Mouse (Mus musculus) lung, postnatal 4 days (tissue): ENCODE results near the gene Ets1.
A peak's percentile ranks its signal among the peaks of the same experiment; 100 is the strongest.

Experiments used
- DNase-seq, 2 experiments: peaks; one replicate each; pipeline ENCODE4 v3.0.0; 2021

Gene Ets1

DNA sequence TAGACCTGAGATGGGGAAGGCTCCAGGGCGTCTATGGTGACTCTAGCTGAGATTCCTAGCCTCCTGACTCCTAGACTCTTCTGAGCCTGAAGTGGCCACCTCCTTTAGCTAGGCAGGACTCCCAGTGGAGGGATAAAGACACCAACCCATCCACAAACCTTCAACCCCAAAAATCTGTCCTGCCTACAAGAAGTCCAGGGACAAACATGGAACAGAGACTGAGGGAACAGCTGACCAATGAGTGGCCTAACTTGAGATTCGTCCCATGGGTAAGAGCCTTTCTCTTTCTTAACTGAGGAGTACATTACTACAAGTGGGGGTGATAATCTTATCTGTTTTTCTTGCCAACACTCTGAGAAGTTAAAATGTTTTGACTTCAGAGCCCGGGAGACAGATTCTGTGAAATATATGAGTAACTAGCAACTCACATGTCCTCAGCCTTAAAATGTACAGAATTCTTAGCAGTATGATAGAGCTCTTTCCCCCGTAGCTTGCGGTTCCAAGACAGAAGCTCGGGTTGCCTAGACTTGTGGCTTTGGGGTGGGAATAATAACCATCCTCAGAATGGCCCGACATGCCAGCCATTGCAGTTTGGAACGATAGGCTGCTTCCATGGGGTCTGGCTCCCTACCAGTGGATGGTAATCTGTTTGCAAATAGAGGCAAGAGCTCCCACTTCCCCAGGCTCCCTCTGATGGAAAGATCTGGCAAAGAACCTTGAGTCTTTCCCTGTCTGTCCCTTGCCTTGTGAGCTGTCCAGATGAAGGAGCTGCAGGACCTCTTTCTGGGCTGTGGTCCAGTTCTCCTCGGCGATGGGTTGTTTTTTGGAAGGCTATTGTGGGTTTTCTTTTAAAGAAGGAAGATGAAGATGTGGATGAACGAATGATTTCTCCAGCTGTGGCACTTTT is 30.8 kb downstream of the Ets1 start:
- peak; percentile 65 to 75 for DNase-seq

DNA sequence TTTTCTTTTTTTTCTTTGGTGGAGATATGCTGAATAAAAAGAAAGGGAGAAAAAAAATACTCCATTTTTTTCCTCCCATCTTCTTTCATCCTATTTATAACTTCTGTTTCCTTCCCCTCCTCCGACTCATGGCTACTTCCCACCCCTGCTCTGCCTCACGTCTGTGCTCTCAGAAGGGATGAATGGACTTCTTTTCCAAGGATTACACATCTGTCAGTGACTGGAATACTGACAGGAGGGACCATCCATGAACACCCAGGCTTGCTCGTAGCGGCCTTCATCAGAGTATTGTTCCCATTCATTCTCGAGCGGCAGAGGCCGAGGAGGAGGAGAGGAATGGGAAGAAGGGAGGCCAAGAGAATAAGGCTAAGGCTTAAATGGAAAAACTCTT is 31.5 kb downstream of the Ets1 start:
- no peak for DNase-seq

DNA sequence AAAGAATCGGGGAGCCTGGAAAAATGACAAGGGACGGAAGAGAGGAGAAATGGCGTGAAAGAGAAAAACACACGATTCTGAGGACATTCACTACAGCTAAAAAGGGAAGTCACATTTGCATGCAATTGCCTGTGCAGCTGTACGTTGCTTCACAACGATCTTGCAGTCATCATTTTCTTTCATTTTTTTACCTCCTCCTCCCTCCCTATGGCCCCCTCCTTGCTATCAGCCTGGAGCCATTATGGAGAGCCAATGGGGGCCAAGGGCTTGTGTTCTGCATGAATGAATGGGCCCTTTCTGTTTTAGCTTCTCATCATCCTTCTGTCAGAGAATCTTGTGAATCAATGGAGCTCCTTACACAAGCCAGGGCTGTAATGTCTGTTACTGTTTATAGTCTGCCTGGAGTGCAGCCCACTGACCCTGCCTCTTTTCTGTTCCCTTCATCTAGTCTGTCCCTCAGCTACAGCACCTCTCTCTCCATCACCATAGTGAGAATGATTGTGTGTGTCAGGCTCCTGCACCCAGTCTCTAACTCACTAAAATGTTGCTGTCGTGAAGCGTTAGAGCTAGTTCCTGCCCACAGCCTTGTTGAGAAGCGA is 32.2 kb downstream of the Ets1 start:
- DNase-seq: peak in 1 of 2 experiments; percentile 16

DNA sequence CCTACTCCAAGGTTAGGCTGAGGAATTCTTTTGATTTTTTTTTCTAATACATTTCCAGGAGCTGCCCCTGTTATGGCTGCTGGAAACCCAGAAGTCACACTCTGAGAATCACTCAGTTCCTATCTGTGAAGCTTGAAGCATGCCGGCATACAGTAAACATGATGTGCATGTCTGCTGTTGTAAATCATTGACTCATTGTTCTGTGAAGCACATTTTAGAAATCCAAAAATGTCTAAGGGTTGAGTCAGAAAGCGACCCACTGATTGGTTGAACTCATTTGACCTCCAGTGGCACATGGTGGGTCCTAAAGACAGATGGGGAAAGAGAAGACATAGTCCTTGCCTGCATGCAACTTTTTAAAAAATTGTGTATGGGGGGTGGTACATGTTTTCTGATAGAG is 33.4 kb downstream of the Ets1 start:
- DNase-seq: no peak

DNA sequence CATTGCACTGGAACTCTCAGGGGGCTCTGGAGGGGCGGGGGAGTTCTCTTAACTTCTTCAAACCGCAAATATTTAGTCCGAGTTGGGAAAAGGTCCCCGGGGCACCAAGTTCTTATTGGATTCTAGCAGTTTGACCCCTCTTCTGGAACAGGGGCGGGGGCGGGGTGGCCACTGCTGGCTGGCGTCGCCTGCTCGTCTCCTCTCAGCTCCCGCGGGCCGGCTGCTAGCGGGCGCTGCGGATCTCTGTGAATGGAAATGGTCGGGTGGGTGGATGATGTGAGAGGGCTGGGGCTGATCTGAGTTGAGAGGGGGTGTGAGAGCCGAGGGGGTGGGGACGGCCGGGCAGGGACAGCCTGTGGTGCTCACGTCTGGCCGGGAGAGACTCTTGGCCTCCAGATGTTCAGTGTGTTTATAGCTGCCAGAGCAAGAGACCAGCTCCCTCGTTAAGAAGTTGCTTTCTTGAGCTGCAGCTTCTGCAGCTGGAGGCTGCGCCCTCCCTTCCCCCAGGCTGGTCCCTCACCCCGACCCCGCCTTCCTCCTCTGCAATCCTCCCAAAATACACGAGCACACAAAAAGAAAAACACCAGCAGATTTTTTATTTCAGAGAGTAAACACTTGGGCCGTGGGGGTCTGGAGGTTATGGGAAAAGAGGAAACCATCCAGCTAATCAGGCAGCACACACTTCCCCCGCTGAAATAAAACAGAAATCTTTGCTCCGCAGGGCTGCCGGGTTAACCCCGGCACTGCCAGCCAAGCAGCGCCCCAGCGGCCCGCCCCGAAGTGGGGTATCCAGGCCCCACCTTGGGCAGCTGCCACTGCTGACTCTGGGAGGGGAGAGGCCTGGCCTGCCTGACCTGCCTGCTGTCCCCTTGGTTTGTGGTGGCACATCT is 36.2 kb downstream of the Ets1 start:
- DNase-seq: peak; percentile 87 to 94

DNA sequence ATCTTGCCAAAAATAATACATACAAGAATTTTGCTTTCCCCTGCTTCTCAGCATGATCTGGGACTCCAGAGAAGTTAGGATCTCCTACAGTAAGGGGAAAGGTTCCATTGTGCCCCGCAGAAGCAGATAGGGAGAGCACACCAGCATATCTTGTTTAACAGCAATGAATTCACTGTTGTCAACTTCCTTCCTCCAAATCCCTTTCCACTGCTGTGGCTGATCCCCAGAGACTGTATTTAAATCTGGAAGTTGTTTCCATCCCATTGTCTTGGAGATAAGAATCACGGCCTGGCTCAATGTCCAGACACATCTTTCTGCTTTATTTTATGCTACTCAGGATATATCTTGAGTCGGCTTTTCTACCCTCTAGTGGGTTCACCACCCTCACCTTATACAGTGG is 37.9 kb downstream of the Ets1 start:
- no peak for DNase-seq

DNA sequence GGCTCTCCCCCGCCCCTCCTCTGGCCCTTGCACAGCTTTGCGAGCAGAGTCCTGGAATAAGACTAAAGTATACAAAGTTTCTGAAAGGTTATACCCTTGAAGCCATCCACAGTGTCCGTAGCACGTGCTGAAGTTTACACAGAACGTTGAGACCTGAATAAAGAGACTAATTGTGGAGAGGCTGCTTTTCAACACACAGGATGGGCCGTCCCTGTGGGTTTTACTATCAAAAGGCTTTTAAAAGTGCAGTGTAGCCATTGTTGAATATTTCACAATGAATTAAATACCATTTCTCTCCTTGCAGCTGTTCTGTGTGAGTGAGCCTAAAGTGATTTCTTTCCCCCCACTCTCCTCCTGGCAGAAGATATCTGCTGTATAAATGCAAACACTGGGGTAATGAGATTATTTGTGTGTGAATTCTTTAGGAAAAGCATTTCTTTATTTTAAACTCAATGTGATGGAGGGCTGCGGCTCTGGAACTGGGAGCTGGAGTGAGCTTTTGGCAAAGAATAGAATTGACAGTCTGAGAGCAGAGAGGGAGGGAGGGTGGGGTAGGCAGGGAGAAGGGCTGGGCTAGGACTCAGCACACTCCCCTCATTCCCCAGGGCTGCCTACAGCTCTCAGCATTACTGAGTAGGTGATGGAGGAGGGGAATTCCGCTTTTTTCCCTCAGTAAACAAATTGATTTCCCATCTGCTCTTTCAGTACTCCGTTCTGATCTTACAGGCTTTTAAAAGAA is 39.8 kb downstream of the Ets1 start:
- peak in 1 of 2 experiments; percentile 36 for DNase-seq

DNA sequence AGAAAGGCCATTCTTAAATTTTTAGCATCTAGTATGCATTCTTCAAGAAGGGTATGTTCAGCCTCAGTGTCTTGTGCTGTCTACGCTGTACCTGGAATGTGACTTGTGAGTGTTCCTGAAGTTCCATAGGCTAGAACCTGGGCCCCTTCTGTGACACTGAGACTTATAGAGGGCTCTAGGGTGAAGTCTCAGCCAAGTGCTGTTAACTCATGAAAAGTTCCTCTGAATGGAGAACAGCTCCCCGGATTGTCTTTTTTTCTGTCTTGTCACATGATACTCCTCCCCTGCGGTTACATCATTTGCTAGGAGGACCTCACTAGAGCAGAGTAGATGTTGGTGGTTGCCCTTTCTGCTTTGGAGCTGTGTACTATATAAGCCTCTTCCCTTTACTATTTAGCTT is 40.5 kb downstream of the Ets1 start:
- no peak for DNase-seq

DNA sequence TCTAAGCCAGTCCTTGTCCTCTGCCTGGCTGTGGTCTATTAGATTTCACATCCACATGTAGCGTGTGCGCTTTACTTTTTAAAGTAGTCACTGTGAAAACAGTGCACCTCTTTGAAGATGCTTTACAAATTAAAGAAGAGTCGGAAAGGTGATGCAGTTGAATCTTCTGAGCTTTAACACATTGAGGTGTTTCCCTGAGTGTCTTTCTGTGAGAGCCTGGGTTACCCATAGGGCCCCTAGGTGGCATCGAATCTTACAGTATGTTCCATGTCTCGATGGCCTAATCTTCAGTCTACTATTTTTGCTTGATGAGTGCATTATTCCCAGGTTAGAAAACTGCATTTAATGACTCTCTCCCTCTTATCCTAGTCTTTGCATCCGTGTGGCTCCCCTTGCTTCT is 41.6 kb downstream of the Ets1 start:
- no peak for DNase-seq

DNA sequence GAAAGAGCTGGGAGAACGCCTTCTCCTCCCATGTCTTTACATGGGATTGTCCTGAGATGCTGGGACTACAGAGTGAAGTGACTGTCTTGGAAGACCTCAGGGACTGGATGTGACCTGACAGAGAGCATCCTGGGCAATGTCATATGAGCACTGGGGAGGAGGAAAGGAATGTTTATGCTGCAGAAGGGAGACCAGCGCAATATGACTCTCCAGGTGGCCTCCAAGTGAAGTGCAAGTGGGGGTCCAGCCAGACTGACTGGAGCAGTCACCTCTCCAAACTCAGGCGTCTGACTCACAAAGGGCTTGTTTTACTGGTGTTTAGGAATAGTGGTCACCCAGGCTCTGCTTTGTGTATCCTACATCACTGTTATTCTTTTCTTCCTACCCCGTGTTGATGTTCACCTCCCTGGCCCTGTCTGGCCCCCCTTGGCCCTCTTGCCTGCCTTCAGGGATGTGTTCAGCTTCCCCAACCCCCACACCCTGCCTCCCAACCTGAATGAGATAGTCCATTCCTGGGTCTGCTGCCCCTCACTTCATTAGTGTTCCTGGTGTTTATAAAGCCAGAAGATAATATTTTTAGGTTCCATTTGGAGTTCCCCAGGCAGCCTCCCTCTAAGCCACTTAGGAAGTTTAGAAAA is 42.2 kb downstream of the Ets1 start:
- no peak for DNase-seq

DNA sequence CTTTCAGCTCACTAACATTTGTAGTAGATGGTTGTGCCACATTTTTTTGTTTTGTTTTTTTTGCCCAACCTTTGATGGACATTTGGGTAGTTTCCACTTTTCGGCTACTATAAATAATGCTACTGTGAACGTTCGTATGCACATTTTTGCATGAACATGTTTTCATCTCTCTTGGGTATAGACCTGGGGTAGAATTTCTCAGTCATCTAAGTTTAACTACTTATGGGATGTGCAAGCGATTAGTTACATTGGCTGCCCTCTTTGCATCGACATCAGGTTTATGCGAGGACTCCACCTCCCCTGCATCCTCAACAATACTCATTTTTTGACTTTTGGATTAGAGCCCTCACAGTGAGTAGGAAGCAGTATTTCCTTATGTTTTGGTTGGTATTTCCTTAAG is 43.5 kb downstream of the Ets1 start:
- no peak for DNase-seq

DNA sequence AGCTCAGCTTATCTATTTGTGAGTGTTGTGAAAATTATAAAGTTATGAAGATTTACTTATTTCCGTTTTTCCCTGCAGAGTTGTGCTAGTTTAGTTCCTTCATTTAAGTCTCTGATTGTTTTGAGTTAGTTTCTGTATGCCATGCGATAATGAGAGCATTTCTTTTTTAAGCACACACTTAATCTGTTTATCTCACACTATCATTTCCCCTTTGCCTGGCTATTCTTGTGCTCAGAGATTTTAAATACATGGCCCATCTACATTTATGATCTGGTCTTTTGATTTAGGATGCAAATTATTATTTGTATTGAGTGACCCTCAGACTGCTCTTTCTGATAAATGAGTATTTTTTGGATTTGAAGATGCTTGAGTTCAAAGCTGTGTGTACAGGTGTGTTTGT is 44.2 kb downstream of the Ets1 start:
- DNase-seq: no peak

DNA sequence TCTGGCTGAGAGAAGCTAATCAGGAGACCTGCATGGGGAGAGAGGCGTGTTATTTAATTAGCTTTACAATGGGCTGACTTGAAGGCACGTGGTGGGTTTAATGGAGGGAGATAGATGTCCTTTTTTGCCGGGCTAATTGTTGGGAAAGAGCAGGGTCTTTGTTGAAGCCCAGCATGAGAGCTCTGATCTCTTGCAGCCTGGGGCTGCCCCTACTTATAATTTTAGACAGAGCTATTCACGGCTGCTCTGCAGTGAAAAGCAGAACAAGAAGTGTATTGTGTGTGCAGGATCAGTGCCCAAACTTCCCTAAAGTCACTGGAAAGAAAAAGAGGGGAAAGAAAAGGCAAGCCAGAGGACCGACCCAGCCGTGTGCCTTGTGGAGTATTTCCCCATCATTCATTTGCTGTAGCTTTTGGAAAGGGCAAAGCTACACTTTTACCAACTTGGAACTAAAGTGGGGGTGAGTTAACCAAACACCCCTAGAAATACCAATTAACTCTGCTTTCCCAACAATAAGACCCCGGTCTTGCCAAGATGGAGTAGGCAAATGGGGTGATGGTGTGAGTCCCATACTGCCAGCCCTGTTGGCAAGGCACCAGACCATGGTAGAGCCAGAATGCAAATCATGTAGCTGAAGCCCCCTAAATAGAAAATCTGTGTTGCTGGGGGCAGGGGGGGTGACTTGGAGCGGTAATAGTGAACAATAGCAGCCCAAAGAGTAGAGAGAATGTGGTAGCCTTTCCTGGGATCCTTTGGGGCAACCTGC is 50.0 kb downstream of the Ets1 start:
- DNase-seq: no peak

DNA sequence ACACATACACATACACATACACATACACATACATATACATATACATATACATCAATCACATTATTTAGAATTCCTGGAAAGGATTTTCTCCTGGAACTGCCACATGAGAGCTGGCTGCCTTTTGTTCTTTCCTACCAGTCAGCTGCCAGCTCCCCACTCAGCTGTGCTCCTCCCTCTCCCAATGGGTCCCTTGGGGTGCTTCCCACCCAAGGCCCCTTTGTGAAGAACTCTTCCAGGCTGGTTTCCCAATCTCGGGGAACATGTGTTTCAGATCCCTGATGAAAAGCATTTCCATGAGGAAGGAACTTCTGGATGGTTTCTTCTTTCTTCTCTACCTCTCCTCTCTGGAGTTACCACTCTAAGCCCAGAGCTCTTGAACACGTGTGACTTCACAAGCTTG is 52.3 kb downstream of the Ets1 start:
- no peak for DNase-seq

DNA sequence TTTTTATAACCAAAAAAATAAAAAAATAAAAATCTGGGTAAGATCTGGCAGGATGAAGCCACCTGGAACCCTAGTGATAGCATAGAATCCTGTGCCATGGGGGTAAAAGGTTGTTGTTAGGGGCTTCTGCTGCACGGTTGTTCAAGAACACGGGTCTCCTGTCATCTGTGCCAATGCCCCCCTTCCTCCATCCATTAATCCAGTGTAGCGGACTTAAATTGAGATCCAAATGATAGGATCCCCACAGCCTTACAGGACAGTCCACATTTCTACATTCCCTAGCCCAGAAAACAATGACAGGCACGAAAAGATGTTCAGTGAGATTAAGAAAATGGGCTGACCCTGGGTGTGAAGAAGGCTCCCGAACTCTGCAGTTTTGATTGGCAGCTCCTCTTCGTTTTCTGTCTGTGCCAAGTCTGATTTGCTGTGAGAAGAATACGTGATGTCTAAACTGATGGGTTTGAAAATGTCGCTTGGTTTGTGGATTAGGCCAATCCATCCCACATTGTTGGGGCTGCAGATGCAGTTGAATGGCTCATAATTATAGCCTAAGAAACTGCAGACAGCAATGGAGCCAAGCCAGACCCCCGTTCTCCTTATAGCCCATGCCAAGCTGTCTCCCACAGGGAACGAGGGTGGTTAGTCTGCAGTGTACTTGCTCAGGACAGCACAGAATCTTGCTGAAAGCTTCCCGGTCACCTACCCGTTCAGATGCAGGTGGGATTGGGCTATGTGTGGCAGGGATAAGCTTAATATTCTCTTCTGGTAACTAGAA is 55.3 kb downstream of the Ets1 start:
- DNase-seq: no peak

DNA sequence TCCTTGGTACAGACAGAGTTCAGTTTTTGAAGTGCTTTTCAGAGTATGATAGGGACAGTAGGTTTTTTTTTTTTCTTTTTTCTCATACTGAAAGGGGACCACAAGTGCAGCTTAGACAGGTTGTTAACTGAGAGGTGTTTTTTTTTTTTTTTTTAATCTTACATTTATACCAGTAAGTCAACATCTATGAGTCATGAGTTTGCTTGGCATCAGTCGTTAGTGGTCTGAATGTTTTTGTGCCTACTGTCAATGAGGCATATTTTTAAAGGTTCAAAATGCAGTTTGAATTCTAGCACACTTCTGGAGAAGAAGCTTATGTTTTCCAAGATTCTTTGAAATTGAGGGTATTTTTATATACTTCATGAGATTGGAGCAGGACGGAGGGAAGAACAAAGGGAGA is 56.9 kb downstream of the Ets1 start:
- DNase-seq: no peak

DNA sequence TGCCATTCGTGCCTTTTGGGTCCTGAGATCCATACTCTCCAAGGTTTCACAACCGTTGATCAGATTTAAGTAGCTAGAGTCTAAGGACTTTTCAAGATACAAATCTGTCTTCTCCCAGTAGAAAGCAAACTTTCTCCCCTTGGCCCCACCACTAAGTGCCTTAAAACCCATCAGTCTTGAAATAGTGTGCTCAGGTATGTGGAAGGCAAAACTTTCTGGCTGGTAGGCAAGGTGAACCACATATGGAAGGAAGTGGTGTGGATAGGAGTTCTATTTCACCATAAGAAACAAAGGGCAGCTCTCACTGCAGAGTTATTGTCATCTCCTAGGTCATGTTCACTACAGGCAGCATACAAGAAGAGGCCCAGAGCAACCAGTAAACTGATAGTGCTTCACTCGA is 57.4 kb downstream of the Ets1 start:
- DNase-seq: no peak

DNA sequence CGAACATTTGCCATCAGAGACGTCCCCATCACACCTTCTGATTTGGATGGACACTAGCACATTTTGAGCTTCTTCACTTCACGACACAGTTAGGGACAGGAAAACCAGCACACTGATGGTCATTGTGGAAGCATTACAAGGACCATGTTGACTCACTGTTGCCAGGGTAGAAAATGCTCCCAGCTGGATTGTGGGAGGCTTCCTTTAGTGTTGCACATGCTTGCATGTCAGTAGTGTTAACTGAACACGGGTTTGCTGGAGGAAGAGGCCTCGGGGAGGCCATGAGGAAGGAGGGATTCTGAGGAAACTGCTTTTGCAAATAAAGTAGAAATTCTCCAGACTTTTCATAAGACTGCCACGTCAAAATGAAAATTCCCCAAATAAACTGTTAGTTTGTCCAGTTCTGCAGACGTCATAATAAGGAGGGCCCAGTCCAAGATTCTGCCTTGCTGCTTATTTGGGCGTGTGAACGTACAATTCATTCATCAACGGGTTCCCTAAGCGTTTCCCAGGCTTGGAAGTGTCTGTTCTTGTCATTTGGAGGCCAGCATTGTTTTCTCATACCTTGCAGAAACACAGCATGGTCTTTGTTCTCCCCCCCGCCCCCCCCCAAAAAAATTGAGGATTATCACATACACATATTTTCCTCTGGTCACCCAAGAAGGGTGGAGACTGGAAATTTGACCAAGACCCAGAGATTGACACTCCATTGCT is 58.2 kb downstream of the Ets1 start:
- DNase-seq: no peak

DNA sequence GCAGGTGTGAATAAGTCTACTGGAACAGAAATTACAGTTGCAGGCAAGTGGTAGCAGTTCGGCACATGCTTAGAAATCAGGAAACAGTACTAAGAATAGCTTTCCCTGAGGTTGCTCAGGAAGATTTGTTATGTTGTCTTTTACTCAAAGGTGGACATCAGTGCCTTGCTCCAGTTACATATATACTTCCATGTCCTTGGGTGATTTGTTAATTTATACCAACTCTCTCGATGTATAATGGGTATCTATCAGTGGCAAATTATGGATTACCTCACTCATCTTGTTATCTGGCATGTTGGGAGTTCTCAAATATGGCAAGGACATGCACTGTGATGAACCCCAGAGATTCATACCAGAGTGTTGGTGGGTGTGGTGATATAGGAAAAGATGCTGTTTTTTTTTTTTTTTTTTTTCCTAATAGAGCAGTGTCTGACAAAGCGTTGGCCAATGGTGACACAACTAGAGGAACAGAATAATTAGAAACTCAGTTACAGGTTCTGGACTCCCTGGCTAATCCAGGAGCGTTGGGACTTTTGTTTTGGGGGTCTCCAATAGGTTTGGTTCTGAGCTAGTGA is 59.0 kb downstream of the Ets1 start:
- DNase-seq: no peak
